Mouse (Mus musculus) brown adipose tissue, adult 24 weeks (tissue): Measurements from ENCODE around the gene E2f2. TPM values are rescaled to one million over a fixed set of nuclear protein-coding genes. Genes with fewer than 3 reads are reported as not detected.

ENCODE experiments used
- H3K27ac ChIP-seq: fragments of 200-500 bp; replicated peaks from 2 replicates; pipeline ENCODE4 v1.5.1; 2012; ENCODE audit warnings: low read depth, mild to moderate bottlenecking, low read length
- H3K4me1 ChIP-seq: fragments of 200-500 bp; 2 replicates; pipeline ENCODE4 v1.6.1; 2012; ENCODE audit warnings: low read length, mixed read lengths; ENCODE audit not compliant: control insufficient read depth, insufficient read depth, insufficient read length
- H3K4me3 ChIP-seq: fragments of 200-500 bp; 2 replicates; pipeline ENCODE4 v1.5.1; 2012; ENCODE audit warnings: low read depth, mild to moderate bottlenecking, low read length, moderate library complexity; ENCODE audit not compliant: insufficient read depth
- polyA plus RNA-seq: library from polyadenylated mRNA; stranded (reverse); fragments of >200 nt; gene quantifications from 2 replicates; pipeline ENCODE4 v1.2.4, GENCODE M21; 2012; ENCODE audit not compliant: missing spikeins, insufficient read depth, insufficient read length

E2f2 gene
- polyA plus RNA-seq, 1 experiment = 6.4 TPM

DNA sequence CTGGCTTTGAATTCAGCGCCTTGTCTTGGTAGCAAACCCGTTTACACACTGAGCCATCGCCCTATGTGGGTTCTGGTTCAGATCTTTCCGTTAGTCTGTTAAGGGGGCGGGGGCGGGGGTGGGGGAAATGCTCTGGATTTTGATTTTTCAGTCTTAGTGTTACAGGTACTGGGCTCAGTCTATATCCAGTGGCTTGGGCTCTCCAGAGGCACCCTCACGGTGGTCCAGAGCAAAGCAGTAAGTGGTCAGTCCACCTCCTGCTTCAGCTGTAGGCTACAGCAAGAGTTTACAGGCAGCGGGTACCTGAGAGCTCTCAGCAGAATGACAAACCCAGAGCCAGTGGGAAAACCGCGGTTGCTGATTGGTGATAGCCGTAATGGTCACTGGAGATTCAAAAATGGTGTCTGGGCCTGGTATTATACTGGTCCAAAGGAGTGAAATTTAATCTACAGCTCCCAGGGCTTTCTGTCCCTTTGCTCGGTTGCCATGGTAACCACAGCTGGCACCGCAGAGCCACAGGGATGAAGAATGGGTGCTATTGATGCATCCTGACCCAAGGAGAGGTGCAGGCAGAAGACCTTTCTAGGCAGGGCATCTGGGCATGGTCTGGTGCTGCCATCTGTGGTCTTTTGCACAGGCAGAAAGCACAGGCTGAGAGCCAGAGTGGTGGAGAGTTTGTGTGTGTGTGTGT is 51.5 kb downstream of the E2f2 start:
- Histone ChIP-seq H3K4me3 (no peak overlapping the region), H3K4me1 (peaks cover 15% of the 10 kb centered on the region), H3K27ac (no peak overlapping the region)

DNA sequence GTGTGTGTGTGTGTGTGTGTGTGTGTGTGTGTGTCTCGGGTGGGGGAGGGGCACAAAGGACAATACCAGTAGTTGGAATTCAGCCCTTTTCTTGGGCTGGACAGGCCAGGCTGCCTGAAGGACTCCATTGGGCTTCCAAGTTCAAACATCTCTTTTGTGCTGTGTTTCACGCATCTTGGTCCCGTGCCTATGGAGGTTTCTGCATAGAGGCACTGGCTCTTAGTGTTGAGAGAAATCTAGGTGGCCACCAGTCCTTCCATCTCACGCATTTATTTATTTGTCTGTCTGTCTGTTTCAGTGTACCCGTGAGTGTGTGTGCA is 52.0 kb downstream of the E2f2 start:
- Histone ChIP-seq H3K4me1 (peaks cover 13% of the 10 kb centered on the region), H3K27ac (no peak overlapping the region), H3K4me3 (no peak overlapping the region)

DNA sequence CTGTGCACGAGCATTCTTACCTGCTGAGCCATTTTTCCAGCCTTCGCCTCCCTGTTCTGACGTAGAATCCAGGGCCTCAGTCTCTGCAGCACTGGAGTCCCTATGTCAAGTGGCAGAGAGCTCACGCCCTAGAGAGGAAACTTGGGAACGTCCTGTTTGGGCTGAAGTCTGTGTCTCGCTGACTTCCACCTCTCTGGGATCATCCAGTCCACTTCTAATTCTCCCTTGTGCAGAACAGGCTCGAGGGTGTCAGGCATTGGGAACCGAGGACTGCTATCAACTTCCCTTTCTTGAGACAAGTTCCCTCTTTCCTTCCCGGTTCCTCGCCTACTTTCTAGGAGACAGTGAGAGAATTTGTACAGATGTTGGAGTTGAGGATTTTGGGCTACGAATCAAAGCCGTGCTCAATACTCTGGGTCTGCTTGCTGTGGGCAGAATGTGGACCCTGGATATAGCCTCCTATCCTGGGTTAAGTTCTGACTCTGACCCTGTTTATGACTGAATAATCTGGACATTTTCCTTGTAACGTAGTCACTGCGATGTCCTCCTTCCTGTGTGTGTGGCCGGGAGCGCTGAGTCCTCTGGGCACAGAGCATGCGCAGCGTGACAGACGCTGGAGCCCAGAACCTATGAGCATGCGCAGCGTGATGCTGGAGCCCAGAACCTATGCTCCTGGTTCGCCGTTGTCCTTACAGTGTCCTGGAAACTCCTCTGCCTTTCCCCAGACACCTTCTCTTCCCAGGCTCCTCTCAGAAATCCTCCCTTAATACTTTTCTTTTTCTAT is 52.7 kb downstream of the E2f2 start:
- H3K4me1 ChIP-seq = peaks cover 10% of the 10 kb centered on the region
- H3K27ac ChIP-seq = peak overlapping the region; percentile 67
- H3K4me3 ChIP-seq = no peak overlapping the region

DNA sequence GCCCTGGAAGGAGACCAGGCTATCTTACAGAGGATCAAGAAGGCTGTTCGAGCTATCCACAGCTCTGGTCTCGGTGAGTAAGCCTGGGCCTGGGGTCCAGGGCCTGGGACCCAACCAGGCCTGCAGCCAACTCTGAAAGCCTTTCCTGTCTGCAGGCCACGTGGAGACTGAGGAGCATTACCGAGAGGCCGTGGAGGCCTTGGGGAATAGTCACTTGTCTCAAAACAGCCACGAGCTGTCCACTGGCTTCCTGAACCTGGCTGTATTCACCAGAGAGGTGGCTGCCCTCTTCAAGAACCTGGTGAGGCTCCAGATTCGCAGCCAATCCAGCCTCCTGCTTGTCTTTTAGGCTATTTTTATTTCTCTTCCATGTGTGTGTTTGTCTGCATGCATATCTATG is 55.2 kb downstream of the E2f2 start:
- Histone ChIP-seq H3K4me3 (no peak overlapping the region), H3K27ac (no peak overlapping the region), H3K4me1 (peaks cover 5% of the 10 kb centered on the region; the same call in 1 of the 2 replicates)

DNA sequence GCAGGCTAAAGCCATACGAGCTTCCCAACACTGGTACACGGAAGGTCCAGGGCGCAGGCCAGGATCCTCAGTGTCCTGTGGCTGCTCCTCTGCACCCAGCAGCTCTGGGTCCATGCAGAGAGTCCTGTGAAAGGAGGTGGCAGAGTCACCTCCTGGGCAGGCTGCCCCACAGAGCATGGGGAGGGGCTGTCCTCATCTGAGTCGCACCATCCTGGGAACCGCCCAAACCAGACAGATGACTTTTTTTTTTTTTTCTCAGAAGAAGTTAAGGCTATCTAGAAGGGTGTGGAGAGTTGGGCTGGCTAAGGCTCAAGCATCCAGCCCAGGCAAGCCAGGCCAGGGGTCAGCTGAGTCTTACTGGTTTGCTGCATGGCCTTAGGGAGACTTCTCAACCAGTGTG is 56.4 kb downstream of the E2f2 start:
- peaks cover 5% of the 10 kb centered on the region; the same call in 1 of the 2 replicates for H3K4me1 ChIP-seq
- no peak overlapping the region for H3K27ac ChIP-seq

DNA sequence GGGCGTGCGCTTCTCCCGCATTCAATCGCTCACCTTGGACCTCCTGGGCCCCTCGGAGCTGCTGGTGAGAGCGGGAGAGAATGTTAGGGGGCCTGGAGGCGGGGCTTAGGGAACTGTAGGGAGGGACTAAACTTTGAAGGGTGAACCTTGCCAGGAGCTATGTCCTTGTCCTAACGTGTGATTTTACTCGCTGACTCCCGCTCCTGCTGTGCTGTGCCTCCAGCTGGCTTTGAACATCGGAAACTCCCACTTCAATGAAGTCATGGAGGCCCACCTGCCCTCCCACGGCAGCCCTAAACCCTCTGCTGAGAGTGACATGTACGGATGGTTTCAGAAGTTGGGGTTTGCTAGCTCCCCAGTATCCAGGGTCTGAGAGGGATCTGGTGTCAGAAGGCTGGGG is 66.5 kb downstream of the E2f2 start:
- H3K4me3 ChIP-seq = no peak overlapping the region
- no peak overlapping the region for H3K27ac ChIP-seq
- no peaks in the 10 kb centered on the region for H3K4me1 ChIP-seq

More for the DNA sequence above, 56.4 kb downstream of the E2f2 start:
- no peak overlapping the region for H3K4me3 ChIP-seq

DNA sequence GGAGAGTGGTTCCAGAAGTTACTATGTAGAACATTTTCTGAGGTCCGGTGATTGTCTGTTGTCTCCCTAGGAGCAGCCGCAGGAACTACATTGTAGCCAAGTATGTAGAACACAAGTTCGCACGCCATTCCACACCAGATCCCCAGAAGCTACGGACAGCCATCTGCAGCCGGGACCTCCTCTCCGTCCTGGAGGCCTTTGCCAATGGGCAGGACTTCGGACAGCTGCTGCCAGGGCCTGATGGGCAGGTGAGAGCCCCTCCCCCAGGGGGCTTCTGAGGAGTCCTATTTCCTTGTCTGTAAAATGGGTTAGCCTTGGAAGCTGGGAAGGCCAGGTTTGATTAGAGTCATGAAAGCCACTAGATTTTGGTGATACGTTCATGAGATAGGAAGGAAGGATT is 66.9 kb downstream of the E2f2 start:
- no peak overlapping the region for H3K4me3 ChIP-seq
- H3K27ac ChIP-seq = no peak overlapping the region
- H3K4me1 ChIP-seq = no peaks in the 10 kb centered on the region

DNA sequence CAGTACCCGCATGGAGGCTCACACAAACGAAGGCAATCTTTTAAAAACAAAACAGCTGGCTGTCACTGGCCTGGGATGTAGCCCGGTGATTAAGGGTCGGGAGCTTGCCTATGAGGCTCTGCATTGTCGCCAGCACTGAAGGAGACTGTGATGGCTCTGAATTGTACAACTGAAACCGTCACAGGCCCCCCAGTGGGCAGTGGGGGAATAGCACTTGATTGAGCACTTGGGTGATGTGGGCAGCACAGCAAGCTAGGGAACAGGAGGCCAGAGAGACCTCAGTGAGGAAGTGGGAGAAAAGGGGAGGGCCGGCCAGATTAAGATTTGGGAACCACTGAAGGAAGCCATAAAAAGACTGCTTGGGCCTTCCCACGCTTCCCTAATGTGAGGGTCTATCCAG is 67.4 kb downstream of the E2f2 start:
- Histone ChIP-seq H3K27ac (no peak overlapping the region), H3K4me3 (no peak overlapping the region), H3K4me1 (no peaks in the 10 kb centered on the region)

DNA sequence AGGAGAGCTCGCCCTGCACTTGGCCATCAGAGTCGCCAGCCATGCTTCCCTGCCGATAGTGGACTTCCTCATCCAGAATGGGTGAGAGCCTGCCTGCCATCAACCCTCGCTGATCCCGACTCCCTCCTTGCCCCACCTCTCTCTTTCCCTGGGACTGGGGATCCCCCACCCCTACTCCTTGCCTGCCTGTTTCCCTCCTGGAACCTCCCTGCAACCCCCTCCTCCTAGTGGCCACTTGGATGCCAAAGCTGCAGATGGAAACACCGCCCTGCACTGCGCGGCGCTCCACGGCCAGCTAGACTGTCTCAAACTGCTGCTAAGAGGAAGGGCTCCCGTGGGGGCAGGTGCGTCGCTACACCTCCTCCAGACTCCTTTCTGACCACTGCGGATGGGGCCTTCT is 67.9 kb downstream of the E2f2 start:
- H3K4me1 ChIP-seq = no peaks in the 10 kb centered on the region
- H3K27ac ChIP-seq = no peak overlapping the region
- no peak overlapping the region for H3K4me3 ChIP-seq

DNA sequence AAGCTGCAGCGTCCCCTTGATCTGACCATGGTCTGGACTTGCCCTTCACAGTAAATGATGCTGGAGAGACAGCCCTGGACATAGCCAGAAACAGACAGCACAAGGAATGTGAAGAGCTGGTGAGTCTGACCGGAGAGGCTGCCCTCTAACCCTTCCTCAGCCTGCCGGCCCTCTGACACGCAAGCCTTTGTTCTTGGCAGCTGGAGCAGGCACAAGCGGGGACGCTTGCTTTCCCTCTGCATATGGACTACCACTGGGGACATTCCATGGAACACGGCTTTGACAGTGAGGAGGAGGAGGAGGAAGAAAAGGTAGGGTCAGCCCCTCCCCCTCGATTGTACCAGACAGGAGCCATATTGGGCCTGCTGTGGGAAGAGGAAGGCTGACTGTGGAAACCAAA is 68.8 kb downstream of the E2f2 start:
- Histone ChIP-seq H3K4me1 (no peaks in the 10 kb centered on the region), H3K4me3 (no peak overlapping the region), H3K27ac (no peak overlapping the region)

DNA sequence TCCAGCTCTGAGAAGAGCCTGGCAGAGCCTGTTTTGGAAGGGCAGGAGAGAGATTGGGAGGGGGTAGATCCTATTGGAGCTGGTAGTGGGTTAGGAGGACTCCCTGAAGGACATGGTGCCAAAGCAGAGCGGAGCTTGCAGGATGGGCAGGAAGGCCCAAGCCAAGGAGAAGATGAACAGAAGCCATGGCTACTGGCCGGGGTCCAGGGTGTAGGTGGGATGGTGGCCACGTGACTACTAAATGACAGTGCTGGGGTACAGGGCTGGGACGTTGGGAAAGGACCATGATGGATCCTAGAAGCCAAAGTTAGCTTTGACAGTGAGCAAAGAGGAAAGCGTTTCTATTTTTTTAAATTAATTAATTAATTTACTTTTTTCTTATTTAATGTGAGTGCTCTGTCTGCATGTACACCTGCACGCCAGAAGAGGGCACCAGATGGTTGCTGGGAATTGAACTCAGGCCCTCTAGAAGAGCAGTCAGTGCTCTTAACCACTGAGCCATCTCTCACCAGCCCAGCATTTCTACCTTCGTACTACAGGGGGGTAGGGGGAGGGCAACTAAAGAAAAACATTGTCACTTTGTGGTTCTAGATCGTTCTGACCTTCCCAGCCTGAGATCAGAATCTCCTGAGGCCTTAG is 70.0 kb downstream of the E2f2 start:
- Histone ChIP-seq H3K4me1 (no peaks in the 10 kb centered on the region), H3K4me3 (no peak overlapping the region), H3K27ac (no peak overlapping the region)

DNA sequence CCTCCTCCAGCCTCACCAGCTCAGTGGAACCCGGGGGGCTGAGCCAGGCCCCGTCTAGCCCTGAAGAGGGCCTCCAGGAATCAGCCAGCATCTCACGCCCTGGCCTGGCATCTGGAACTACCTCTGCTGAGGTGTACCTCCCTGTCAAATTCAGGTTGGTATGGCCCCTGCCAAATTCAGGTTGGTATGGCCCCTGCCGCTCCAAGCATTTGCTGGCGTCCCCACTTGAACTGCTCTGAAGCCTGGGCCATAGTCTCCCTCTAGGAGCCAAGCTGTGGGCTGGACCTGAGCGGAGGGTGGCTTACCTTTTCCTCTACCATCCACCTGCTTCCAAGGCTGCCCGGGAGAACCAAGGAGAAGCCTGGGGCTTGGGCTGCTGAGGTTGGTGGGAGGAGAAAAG is 70.5 kb downstream of the E2f2 start:
- Histone ChIP-seq H3K4me3 (no peak overlapping the region), H3K27ac (no peak overlapping the region), H3K4me1 (no peaks in the 10 kb centered on the region)

DNA sequence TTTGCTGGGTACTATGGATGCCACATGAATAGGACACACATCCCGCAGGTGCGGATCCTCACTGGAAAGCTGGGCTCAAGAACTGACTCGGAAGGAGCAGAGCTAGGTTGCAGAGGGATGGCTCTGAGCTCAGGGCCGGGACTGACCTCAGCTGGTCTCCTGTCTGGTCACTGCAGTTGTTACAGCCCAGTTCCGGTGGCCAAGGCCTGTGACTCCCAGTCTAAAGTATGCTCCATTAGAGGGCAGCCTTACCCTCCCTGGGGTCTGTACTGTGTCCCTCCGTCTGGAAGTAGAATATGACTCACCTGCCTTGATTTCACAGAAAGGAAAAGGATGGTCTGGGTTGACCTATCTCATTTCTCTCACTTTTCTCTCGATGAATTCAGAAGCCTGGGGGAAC is 72.0 kb downstream of the E2f2 start:
- no peak overlapping the region for H3K27ac ChIP-seq
- H3K4me1 ChIP-seq = peaks cover 3% of the 10 kb centered on the region; the same call in 1 of the 2 replicates
- H3K4me3 ChIP-seq = no peak overlapping the region
